Mouse (Mus musculus): ENCODE data around the gene Bola1.
"Not testable (repeated sequence)": the region's sequence is repeated elsewhere in the genome, so short reads cannot be mapped to it uniquely, and the experiment has no call there.

The Bola1 gene

GRCm38 (mm10) chr3:96192977-96193376 is 26.5 kb downstream of the Bola1 start:
- no peak for DNase-seq (ENCODE audit: low read depth, low spot score)
- H3K36me3 ChIP-seq (ENCODE audit: control insufficient read depth, insufficient read depth, low read length, poor library complexity, severe bottlenecking) = no peaks in the 10 kb centered on the region
- H3K27me3 ChIP-seq (ENCODE audit: control insufficient read depth, insufficient read depth, low read length, poor library complexity, severe bottlenecking) = no peaks in the 10 kb centered on the region

DNA sequence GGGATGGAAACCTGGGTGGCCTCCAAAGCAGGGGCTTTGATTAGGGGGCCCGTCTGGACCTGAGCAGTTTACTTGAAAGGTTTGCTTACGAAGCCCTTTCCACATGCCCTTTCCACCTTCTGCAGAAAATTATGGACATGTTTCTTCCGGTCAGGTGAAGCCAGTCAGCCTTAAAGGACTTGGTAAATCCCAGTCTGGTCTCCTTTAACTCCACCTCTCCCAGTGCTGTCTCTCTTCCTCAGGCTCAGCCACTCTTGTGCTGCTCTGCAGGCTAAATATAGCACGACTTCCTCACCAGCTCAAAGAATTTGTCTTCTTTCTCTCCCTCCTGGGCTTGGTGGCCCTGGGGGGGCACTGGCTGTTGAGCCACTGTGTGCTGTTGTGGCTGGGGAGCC is 37.1 kb downstream of the Bola1 start:
- 0 out of 2 replicates have a peak, but pooled peaks cover 2% of the 10 kb centered on the region for H3K27me3 ChIP-seq (ENCODE audit: control insufficient read depth, insufficient read depth, low read length, poor library complexity, severe bottlenecking)
- peaks cover 4% of the 10 kb centered on the region; the same call in 1 of the 2 replicates for H3K36me3 ChIP-seq (ENCODE audit: control insufficient read depth, insufficient read depth, low read length, poor library complexity, severe bottlenecking)
- no peak for DNase-seq (ENCODE audit: low read depth, low spot score)

DNA sequence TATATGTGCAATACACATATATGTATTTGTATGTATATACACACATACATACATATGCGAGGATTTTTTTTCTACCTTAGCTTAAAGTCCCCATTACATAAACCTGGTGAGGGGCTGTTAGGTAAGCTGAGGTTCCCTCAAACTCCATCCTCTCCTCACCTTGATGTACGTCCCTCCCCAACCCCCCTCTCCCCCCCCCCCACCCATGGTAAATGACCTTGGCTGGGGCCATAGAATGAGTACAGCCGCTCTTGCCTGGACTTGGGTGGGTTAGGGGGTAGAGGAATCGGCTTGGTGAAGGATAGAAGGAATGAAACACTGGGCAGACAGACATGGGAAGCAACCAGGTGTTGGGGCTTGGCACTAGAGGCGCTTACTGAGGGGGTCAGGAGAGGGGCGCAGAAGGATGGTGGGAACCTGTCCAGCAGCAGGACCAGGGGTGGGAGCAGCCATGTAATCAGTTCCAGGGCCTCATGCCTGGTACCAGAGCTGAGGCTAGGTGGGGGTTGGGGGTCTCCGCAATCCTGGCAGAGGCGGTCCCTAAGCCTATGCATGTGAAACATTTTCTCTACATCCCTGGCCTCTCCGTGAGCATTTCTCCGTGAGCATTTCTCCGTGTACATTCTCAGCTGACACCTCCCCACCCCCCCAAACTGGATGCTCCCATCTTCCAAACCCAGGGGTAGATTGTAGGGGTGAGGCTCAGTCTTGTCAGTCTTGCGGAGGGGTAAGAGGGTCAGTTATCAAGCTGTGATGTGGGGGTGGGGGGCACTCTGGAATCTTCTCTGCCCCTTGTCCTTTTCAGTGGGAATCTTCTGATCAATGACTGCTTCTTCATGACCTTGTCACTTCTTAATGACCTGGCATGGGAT is 37.8 kb downstream of the Bola1 start:
- Histone ChIP-seq H3K27me3 (ENCODE audit: control insufficient read depth, insufficient read depth, low read length, poor library complexity, severe bottlenecking) (0 out of 2 replicates have a peak, but pooled peaks cover 2% of the 10 kb centered on the region), H3K36me3 (ENCODE audit: control insufficient read depth, insufficient read depth, low read length, poor library complexity, severe bottlenecking) (peaks cover 4% of the 10 kb centered on the region; the same call in 1 of the 2 replicates)
- no peak for DNase-seq (ENCODE audit: low read depth, low spot score)

GRCm38 (mm10) chr3:96180727-96181477 is 38.6 kb downstream of the Bola1 start, which contains the start of gene Sv2a:
TSS of gene Sv2a (plus strand) at chr3:96181151.
- H3K27me3 ChIP-seq (ENCODE audit: control insufficient read depth, insufficient read depth, low read length, poor library complexity, severe bottlenecking) = 0 out of 2 replicates have a peak, but pooled peaks cover 2% of the 10 kb centered on the region
- peaks cover 5% of the 10 kb centered on the region; the same call in 1 of the 2 replicates for H3K36me3 ChIP-seq (ENCODE audit: control insufficient read depth, insufficient read depth, low read length, poor library complexity, severe bottlenecking)
- peak; percentile 62 for DNase-seq (ENCODE audit: low read depth, low spot score)

DNA sequence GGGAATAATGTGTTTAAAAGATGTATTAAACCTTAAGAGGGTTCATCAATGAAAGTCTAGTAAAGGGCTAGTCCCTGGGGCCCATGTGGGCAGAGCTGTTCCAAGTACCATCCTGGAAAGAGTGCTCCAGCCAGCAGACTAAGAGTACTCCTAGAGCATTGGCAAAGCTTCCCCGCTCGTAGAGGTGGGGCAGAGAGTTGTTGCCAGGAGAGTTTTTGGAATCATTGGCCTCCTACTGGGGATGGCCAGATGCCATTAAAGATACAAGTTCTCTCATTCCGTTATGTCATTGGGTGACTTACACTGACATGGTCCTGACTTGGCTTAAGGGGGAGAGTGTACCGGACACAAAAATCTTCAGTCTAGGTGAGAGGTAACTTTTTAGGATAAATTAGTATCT is 40.0 kb downstream of the Bola1 start:
- no peak for DNase-seq (ENCODE audit: low read depth, low spot score)
- Histone ChIP-seq H3K27me3 (ENCODE audit: control insufficient read depth, insufficient read depth, low read length, poor library complexity, severe bottlenecking) (0 out of 2 replicates have a peak, but pooled peaks cover under 1% of the 10 kb centered on the region), H3K36me3 (ENCODE audit: control insufficient read depth, insufficient read depth, low read length, poor library complexity, severe bottlenecking) (peaks cover 9% of the 10 kb centered on the region; the same call in 1 of the 2 replicates)

DNA sequence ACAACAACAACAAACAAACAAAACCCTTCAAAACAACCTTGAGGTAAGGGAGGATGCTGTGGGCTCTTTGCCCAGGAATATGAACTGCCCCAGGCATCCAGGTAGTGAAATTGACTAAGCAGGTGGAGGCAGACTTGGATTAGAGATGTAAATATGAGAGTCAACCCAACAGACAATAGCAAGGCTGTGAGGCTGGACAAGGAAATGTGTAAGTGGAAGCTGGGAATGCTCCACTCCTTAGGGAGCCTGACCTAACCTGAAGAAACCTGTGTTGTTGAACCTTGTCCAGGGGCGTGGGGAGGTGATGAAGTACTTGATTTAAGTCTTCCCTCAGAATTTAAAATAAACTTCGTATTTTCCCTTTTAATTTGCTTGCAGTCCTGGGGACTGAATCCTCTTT is 40.6 kb downstream of the Bola1 start:
- Histone ChIP-seq H3K27me3 (ENCODE audit: control insufficient read depth, insufficient read depth, low read length, poor library complexity, severe bottlenecking) (no peaks in the 10 kb centered on the region), H3K36me3 (ENCODE audit: control insufficient read depth, insufficient read depth, low read length, poor library complexity, severe bottlenecking) (peaks cover 10% of the 10 kb centered on the region; the same call in 1 of the 2 replicates)
- DNase-seq (ENCODE audit: low read depth, low spot score) = no peak

DNA sequence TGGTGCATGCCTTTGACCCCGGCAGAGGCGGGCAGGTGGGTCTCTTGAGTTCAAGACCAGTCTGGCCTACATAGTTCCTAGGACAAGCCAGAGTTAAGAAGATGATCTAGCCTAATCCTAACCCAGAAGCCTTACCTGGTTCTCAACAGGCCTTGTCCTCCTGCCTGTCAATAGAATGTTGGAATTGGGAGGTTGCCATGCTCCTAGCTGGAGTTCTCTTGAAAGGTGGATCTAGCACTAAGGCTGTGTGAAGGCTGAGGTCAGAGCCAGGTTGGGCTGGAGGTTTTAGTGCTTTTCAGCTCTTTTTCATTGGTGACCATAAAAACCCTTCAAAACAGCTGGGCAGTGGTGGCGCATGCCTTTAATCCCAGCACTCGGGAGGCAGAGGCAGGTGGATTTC is 41.1 kb downstream of the Bola1 start:
- Histone ChIP-seq H3K27me3 (ENCODE audit: control insufficient read depth, insufficient read depth, low read length, poor library complexity, severe bottlenecking) (no peaks in the 10 kb centered on the region), H3K36me3 (ENCODE audit: control insufficient read depth, insufficient read depth, low read length, poor library complexity, severe bottlenecking) (peaks cover 10% of the 10 kb centered on the region; the same call in 1 of the 2 replicates)
- no peak for DNase-seq (ENCODE audit: low read depth, low spot score)

- no peaks in the 10 kb centered on the region for H3K27me3 ChIP-seq (ENCODE audit: control insufficient read depth, insufficient read depth, low read length, poor library complexity, severe bottlenecking)
- DNase-seq (ENCODE audit: low read depth, low spot score) = no peak
Observed at GRCm38 (mm10) chr3:96175251-96175650, 44.3 kb downstream of the Bola1 start.

GRCm38 (mm10) chr3:96174042-96174441 is 45.5 kb downstream of the Bola1 start:
- not testable (repeated sequence) for DNase-seq (ENCODE audit: low read depth, low spot score); H3K36me3 ChIP-seq (ENCODE audit: control insufficient read depth, insufficient read depth, low read length, poor library complexity, severe bottlenecking); H3K27me3 ChIP-seq (ENCODE audit: control insufficient read depth, insufficient read depth, low read length, poor library complexity, severe bottlenecking)

More at GRCm38 (mm10) chr3:96175251-96175650, 44.3 kb downstream of the Bola1 start:
- peaks cover 10% of the 10 kb centered on the region; the same call in 1 of the 2 replicates for H3K36me3 ChIP-seq (ENCODE audit: control insufficient read depth, insufficient read depth, low read length, poor library complexity, severe bottlenecking)

DNA sequence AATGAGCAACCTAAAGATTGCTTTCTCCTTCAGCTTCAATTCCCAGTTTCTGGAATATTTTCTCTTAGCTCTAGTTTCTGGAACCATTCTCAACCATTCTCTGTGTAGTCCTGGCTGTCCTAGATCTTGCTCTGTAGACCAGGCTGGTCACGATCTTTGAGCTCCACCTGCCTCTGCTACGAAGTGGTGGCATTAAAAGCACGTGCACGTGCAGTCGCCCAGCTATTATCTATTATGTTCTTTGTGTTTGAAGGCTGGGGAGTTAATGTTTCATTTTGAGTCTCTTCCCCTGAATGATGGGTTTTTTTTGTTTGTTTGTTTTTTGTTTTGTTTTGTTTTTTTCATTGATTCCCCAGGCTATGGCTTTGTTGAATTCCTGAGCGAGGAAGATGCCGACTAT is 46.3 kb downstream of the Bola1 start:
- peaks cover 10% of the 10 kb centered on the region; the same call in 1 of the 2 replicates for H3K36me3 ChIP-seq (ENCODE audit: control insufficient read depth, insufficient read depth, low read length, poor library complexity, severe bottlenecking)
- no peaks in the 10 kb centered on the region for H3K27me3 ChIP-seq (ENCODE audit: control insufficient read depth, insufficient read depth, low read length, poor library complexity, severe bottlenecking)
- DNase-seq (ENCODE audit: low read depth, low spot score) = no peak

- no peaks in the 10 kb centered on the region for H3K27me3 ChIP-seq (ENCODE audit: control insufficient read depth, insufficient read depth, low read length, poor library complexity, severe bottlenecking)
- peaks cover 7% of the 10 kb centered on the region; the same call in 1 of the 2 replicates for H3K36me3 ChIP-seq (ENCODE audit: control insufficient read depth, insufficient read depth, low read length, poor library complexity, severe bottlenecking)
- DNase-seq (ENCODE audit: low read depth, low spot score) = peak; percentile 94
Observed at GRCm38 (mm10) chr3:96172197-96173178, 47.0 kb downstream of the Bola1 start, which contains the start of gene Sf3b4. TSS of gene Sf3b4 (plus strand) at chr3:96172332.

DNA sequence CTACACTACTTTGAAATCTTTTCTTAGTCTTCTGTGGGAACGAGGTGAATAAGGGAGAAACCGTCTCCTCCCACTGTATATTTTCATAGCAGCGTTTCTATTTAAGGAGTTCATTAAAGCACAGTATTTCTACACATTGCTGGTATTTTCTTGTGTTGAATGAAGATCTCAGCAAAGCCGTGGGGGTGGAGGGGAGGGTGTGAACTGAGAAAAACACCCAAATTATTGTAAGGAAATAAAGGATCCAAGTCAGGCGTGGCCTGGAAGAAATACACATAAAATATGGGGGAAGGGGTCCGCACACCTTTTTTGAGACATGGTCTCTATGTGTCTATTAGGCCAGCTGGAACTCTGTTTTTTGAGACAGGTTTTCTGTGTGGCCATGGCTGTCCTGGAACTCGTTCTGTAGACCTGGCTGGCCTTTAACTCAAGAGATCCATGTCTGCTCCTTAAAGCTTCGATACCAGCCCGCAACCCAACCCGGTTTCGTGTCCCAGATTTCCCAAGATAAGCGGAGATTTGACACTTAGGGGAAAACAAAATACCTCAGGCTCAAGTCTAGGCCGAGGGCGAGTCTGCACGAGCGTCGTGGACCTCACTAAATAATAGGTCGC is 47.8 kb downstream of the Bola1 start:
- no peak for DNase-seq (ENCODE audit: low read depth, low spot score)
- Histone ChIP-seq H3K27me3 (ENCODE audit: control insufficient read depth, insufficient read depth, low read length, poor library complexity, severe bottlenecking) (no peaks in the 10 kb centered on the region), H3K36me3 (ENCODE audit: control insufficient read depth, insufficient read depth, low read length, poor library complexity, severe bottlenecking) (peaks cover 6% of the 10 kb centered on the region; the same call in 1 of the 2 replicates)

GRCm38 (mm10) chr3:96170976-96171545 is 48.4 kb downstream of the Bola1 start:
- Histone ChIP-seq H3K27me3 (ENCODE audit: control insufficient read depth, insufficient read depth, low read length, poor library complexity, severe bottlenecking) (no peaks in the 10 kb centered on the region), H3K36me3 (ENCODE audit: control insufficient read depth, insufficient read depth, low read length, poor library complexity, severe bottlenecking) (peaks cover 6% of the 10 kb centered on the region; the same call in 1 of the 2 replicates)
- DNase-seq (ENCODE audit: low read depth, low spot score) = no peak
